Mouse (Mus musculus): Measurements from ENCODE around the gene Tfam.

DNA sequence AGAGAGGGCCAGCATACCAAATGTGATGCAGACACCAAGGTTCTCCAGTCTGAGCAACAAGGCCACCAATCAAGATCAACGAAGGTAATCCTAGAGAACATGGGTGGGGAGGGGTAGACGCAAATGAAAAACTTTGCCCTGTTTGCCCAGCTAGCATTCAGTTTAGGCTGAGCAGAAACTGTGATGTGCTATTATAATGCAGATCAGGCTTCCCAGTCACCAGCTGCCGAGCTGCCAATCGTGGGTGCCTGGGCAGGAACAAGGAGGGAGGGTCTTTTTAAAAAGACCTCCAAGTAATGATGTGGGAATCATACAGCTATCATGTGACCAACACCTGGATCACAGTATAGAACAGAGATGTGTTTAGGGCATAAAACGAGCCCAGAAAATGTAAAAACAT, 15.0 kb downstream of the Tfam start:
- TF ChIP-seq MAFK (IDR thresholded peaks at IDR 0.05; ENCODE audit: insufficient replicate concordance, low read length) (no peak), CTCF (conservative IDR thresholded peaks at IDR 0.05 in 1 of 2, IDR thresholded peaks at IDR 0.05 in 1 of 2; ENCODE audit: low read depth in 2 of 2, low read length in 2 of 2) (no peak), POLR2A (IDR thresholded peaks at IDR 0.05; ENCODE audit: low read depth, low read length) (no peak), RAD21 (IDR thresholded peaks at IDR 0.05; ENCODE audit: low read depth, low read length) (no peak), ZNF384 (IDR thresholded peaks at IDR 0.05; ENCODE audit: low read depth, low read length) (no peak), PAX5 (IDR thresholded peaks at IDR 0.05; ENCODE audit: low read length) (no peak)
